Mouse (Mus musculus) large intestine, adult 2 months (tissue): Measurements from ENCODE around the gene Tmem44. TPM values are rescaled to one million over a fixed set of nuclear protein-coding genes. Genes with fewer than 3 reads are reported as not detected.

Experiments
- DNase-seq: peaks from one replicate; pipeline ENCODE4 v3.0.0-alpha.2; 2012; ENCODE audit warnings: low read depth, low spot score
- WGBS: fragments of 180-500 bp; shearing (Covaris S2); methylation state at CpG from one replicate; pipeline ENCODE4 v1.1.7; 2018; 5-methylcytosine and 5-hydroxymethylcytosine counted together
- polyA plus RNA-seq: library from polyadenylated mRNA; depleted of rRNA; stranded (reverse); fragments of >200 nt; gene quantifications from 2 replicates; pipeline ENCODE4 v1.2.3, GENCODE M21; 2012

The Tmem44 gene
- polyA plus RNA-seq, 1 experiment: 2.6 TPM

- no peak for DNase-seq
- 92% methylated on average over 6 of the region's 6 CpGs for WGBS
Measured at GRCm38 (mm10) chr16:30524481-30524880, 26.2 kb downstream of the Tmem44 start.

GRCm38 (mm10) chr16:30522253-30522940, 28.2 kb downstream of the Tmem44 start:
- 71% methylated on average over 10 of the region's 10 CpGs for WGBS
- no peak for DNase-seq

GRCm38 (mm10) chr16:30521147-30521546, 29.5 kb downstream of the Tmem44 start:
- DNase-seq: no peak
- WGBS: 59% methylated on average over 3 of the region's 3 CpGs

GRCm38 (mm10) chr16:30520361-30520823, 30.2 kb downstream of the Tmem44 start:
- 3% methylated on average over 9 of the region's 9 CpGs for WGBS
- no peak for DNase-seq

GRCm38 (mm10) chr16:30518635-30519034, 32.0 kb downstream of the Tmem44 start:
- DNase-seq: no peak
- 35% methylated on average over 9 of the region's 9 CpGs for WGBS

- 20% methylated on average over 11 of the region's 11 CpGs for WGBS
- no peak for DNase-seq
Measured at GRCm38 (mm10) chr16:30517666-30518283, 32.9 kb downstream of the Tmem44 start.

GRCm38 (mm10) chr16:30516993-30517392, 33.6 kb downstream of the Tmem44 start:
- 93% methylated on average over 9 of the region's 9 CpGs for WGBS
- no peak for DNase-seq

GRCm38 (mm10) chr16:30515418-30515817, 35.2 kb downstream of the Tmem44 start:
- 79% methylated on average over 12 of the region's 12 CpGs for WGBS
- no peak for DNase-seq

- DNase-seq: no peak
- WGBS: 70% methylated on average over 20 of the region's 20 CpGs
Measured at GRCm38 (mm10) chr16:30513050-30514024, 37.3 kb downstream of the Tmem44 start.

- 48% methylated on average over 8 of the region's 8 CpGs for WGBS
- no peak for DNase-seq
Measured at GRCm38 (mm10) chr16:30512375-30513049, 38.1 kb downstream of the Tmem44 start.

GRCm38 (mm10) chr16:30511563-30512340, 38.9 kb downstream of the Tmem44 start:
- WGBS: 81% methylated on average over 13 of the region's 13 CpGs
- no peak for DNase-seq

GRCm38 (mm10) chr16:30510504-30511451, 39.9 kb downstream of the Tmem44 start:
- DNase-seq: no peak
- 3% methylated on average over 44 of the region's 44 CpGs for WGBS

GRCm38 (mm10) chr16:30510091-30510490, 40.6 kb downstream of the Tmem44 start:
- WGBS: 28% methylated on average over 9 of the region's 9 CpGs
- no peak for DNase-seq

- WGBS: 92% methylated on average over 12 of the region's 12 CpGs
- DNase-seq: no peak
Measured at GRCm38 (mm10) chr16:30509340-30509739, 41.3 kb downstream of the Tmem44 start.

- WGBS: 98% methylated on average over 9 of the region's 9 CpGs
Measured at GRCm38 (mm10) chr16:30508738-30509137, 41.9 kb downstream of the Tmem44 start.

GRCm38 (mm10) chr16:30507120-30507519, 43.5 kb downstream of the Tmem44 start:
- no peak for DNase-seq
- 36% methylated on average over 10 of the region's 10 CpGs for WGBS

More at GRCm38 (mm10) chr16:30508738-30509137, 41.9 kb downstream of the Tmem44 start:
- no peak for DNase-seq

GRCm38 (mm10) chr16:30505311-30506031, 45.2 kb downstream of the Tmem44 start:
- DNase-seq: no peak
- WGBS: 86% methylated on average over 11 of the region's 11 CpGs
